Mouse (Mus musculus) hematopoietic stem cell, adult 5-6 weeks (primary cell): ENCODE measurements around the gene Gm3727. TPM values are rescaled to one million over a fixed set of nuclear protein-coding genes. Genes with fewer than 3 reads are reported as not detected.
"Not testable (repeated sequence)": the region's sequence is repeated elsewhere in the genome, so short reads cannot be mapped to it uniquely, and the experiment has no call there.

Experiments used
- ATAC-seq, 2 experiments: fragments of 125-278 bp in 1 of 2; replicated peaks in 1 of 2; 2 replicates each; pipeline ENCODE4 v1.8.0; 2016 to 2017; ENCODE audit warnings: inconsistent platforms in 2 of 2, mild to moderate bottlenecking in 2 of 2, moderate number of reproducible peaks in 2 of 2, low read depth in 1 of 2, moderate TSS enrichment in 1 of 2; ENCODE audit not compliant: low FRiP score in 2 of 2, poor library complexity in 2 of 2, severe bottlenecking in 2 of 2, insufficient read depth in 1 of 2, low TSS enrichment in 1 of 2
- total RNA-seq: library from RNA; stranded (forward); fragments of 172-1452, 232-1000 nt; gene quantifications from 2 replicates; pipeline ENCODE4 v1.2.3, GENCODE M21; 2017

Gene Gm3727
- total RNA-seq, result not detected in 2 replicates

- not testable (repeated sequence) for ATAC-seq
These were observed at the start of gene Gm3727 for GRCm38 (mm10) chr14:7264614-7265013. Gm3727 (minus strand) TSS chr14:7264714.

- ATAC-seq, result not testable (repeated sequence)
These were observed 21.0 kb downstream of the Gm3727 start for GRCm38 (mm10) chr14:7243498-7243897.

Other genes with a start within 250 kb of the Gm3727 start
- gene Gm10406, start 237.3 kb downstream of the Gm3727 start, total RNA-seq, result 0.45 TPM in 1 of 2 replicates, not detected in the other
- not detected in 2 replicates for gene Gm3685, start 219.7 kb downstream of the Gm3727 start, total RNA-seq
- gene Gm3696, start 164.1 kb downstream of the Gm3727 start, total RNA-seq, result 2.3 TPM in 1 of 2 replicates, not detected in the other
- gene Gm6676, start 139.3 kb downstream of the Gm3727 start, total RNA-seq, result not detected in 2 replicates
- gene Gm3512, start 90.2 kb downstream of the Gm3727 start, total RNA-seq, result 3.8 and 8.6 TPM in 2 replicates
- gene Gm16434, start 70.2 kb downstream of the Gm3727 start, total RNA-seq, result not detected in 2 replicates
- 1.7 and 5.3 TPM in 2 replicates for gene Gm3739, start 50.3 kb upstream of the Gm3727 start, total RNA-seq
- gene Gm5797, start 67.7 kb upstream of the Gm3727 start, total RNA-seq, result not detected in 2 replicates
- not detected in 2 replicates for gene Gm8374, start 100.4 kb upstream of the Gm3727 start, total RNA-seq
- gene Gm3755, start 186.2 kb upstream of the Gm3727 start, total RNA-seq, result not detected in 2 replicates
- gene Gm3752, start 219.0 kb upstream of the Gm3727 start, total RNA-seq, result 0.99 TPM in 1 of 2 replicates, not detected in the other